Mouse (Mus musculus): ENCODE measurements around the gene Pla2g16. TPM values are rescaled to one million over a fixed set of nuclear protein-coding genes. Genes with fewer than 3 reads are reported as not detected.

The Pla2g16 gene
- polyA plus RNA-seq, 1 experiment from 2014 or later, result 8.6 TPM

- Histone ChIP-seq H3K9ac (ENCODE audit: low read depth, low read length) (no peak overlapping the region), H3K4me3 (ENCODE audit: low read length) (no peak overlapping the region), H3K4me1 (ENCODE audit: control insufficient read depth, insufficient read depth, low read depth, low read length) (peaks cover 9% of the 10 kb centered on the region), H3K36me3 (ENCODE audit: control insufficient read depth, insufficient read depth, low read length) (no peaks in the 10 kb centered on the region), H3K27ac (ENCODE audit: low read depth, low read length) (no peak overlapping the region), H3K27me3 (replicated peaks; ENCODE audit: control insufficient read depth, insufficient read depth, low read length) (no peaks in the 10 kb centered on the region), H3K9me3 (ENCODE audit: control insufficient read depth, low read length) (no peaks in the 10 kb centered on the region), H3K4me2 (ENCODE audit: low read length) (no peak overlapping the region)
- 75% methylated on average over 4 of the region's 4 CpGs for WGBS
- no peak for ATAC-seq
Measured at GRCm38 (mm10) chr19:7601551-7601950, 44.3 kb downstream of the Pla2g16 start.

GRCm38 (mm10) chr19:7604107-7604506 lies 46.8 kb downstream of the Pla2g16 start:
- H3K27ac ChIP-seq (ENCODE audit: low read depth, low read length), result no peak overlapping the region
- no peaks in the 10 kb centered on the region for H3K27me3 ChIP-seq (replicated peaks; ENCODE audit: control insufficient read depth, insufficient read depth, low read length)
- H3K9me3 ChIP-seq (ENCODE audit: control insufficient read depth, low read length), result no peaks in the 10 kb centered on the region
- no peaks in the 10 kb centered on the region for H3K36me3 ChIP-seq (ENCODE audit: control insufficient read depth, insufficient read depth, low read length)
- H3K4me1 ChIP-seq (ENCODE audit: control insufficient read depth, insufficient read depth, low read depth, low read length), result peaks cover 17% of the 10 kb centered on the region
- no peak overlapping the region for H3K9ac ChIP-seq (ENCODE audit: low read depth, low read length)
- no peak overlapping the region for H3K4me2 ChIP-seq (ENCODE audit: low read length)
- H3K4me3 ChIP-seq (ENCODE audit: low read length), result no peak overlapping the region
- no peak for ATAC-seq
- 95% methylated on average over 10 of the region's 10 CpGs for WGBS

- Histone ChIP-seq H3K27me3 (replicated peaks; ENCODE audit: control insufficient read depth, insufficient read depth, low read length) (no peaks in the 10 kb centered on the region), H3K4me2 (ENCODE audit: low read length) (no peak overlapping the region), H3K9ac (ENCODE audit: low read depth, low read length) (no peak overlapping the region), H3K9me3 (ENCODE audit: control insufficient read depth, low read length) (no peaks in the 10 kb centered on the region), H3K4me1 (ENCODE audit: control insufficient read depth, insufficient read depth, low read depth, low read length) (peaks cover 17% of the 10 kb centered on the region), H3K4me3 (ENCODE audit: low read length) (no peak overlapping the region), H3K36me3 (ENCODE audit: control insufficient read depth, insufficient read depth, low read length) (no peaks in the 10 kb centered on the region), H3K27ac (ENCODE audit: low read depth, low read length) (no peak overlapping the region)
- ATAC-seq, result no peak
Measured at GRCm38 (mm10) chr19:7605013-7605412, 47.8 kb downstream of the Pla2g16 start.

- peak; percentile 77 for ATAC-seq
- Histone ChIP-seq H3K27ac (ENCODE audit: low read depth, low read length) (no peak overlapping the region; the same call in 1 of the 2 replicates), H3K4me2 (ENCODE audit: low read length) (peak overlapping the region; percentile 79), H3K27me3 (replicated peaks; ENCODE audit: control insufficient read depth, insufficient read depth, low read length) (no peaks in the 10 kb centered on the region), H3K36me3 (ENCODE audit: control insufficient read depth, insufficient read depth, low read length) (no peaks in the 10 kb centered on the region), H3K4me1 (ENCODE audit: control insufficient read depth, insufficient read depth, low read depth, low read length) (peaks cover 17% of the 10 kb centered on the region), H3K9me3 (ENCODE audit: control insufficient read depth, low read length) (no peaks in the 10 kb centered on the region), H3K9ac (ENCODE audit: low read depth, low read length) (peak overlapping the region; percentile 50), H3K4me3 (ENCODE audit: low read length) (peak overlapping the region; percentile 39)
- WGBS, result 3% methylated on average over 15 of the region's 15 CpGs
Measured at GRCm38 (mm10) chr19:7605930-7606783, 48.9 kb downstream of the Pla2g16 start.

- H3K27ac ChIP-seq (ENCODE audit: low read depth, low read length), result peak within 1 kb of the TSS; percentile 31; the same call in 1 of the 2 replicates
- H3K4me3 ChIP-seq (ENCODE audit: low read length), result peak within 1 kb of the TSS; percentile 39
- peaks cover 20% of the 10 kb centered on the region for H3K4me1 ChIP-seq (ENCODE audit: control insufficient read depth, insufficient read depth, low read depth, low read length)
- no peaks in the 10 kb centered on the region for H3K27me3 ChIP-seq (replicated peaks; ENCODE audit: control insufficient read depth, insufficient read depth, low read length)
- H3K4me2 ChIP-seq (ENCODE audit: low read length), result peak within 1 kb of the TSS; percentile 79
- WGBS, result 6% methylated on average over 15 of the region's 15 CpGs
- peak; percentile 59 for ATAC-seq
- H3K36me3 ChIP-seq (ENCODE audit: control insufficient read depth, insufficient read depth, low read length), result no peaks in the 10 kb centered on the region
- H3K9ac ChIP-seq (ENCODE audit: low read depth, low read length), result peak within 1 kb of the TSS; percentile 50
- no peaks in the 10 kb centered on the region for H3K9me3 ChIP-seq (ENCODE audit: control insufficient read depth, low read length)
Measured at GRCm38 (mm10) chr19:7606801-7607689, 49.8 kb downstream of the Pla2g16 start, which contains the start of gene Lgals12. Lgals12 (minus strand) TSS chr19:7607193.

GRCm38 (mm10) chr19:7607690-7608201 lies 50.5 kb downstream of the Pla2g16 start:
- H3K4me1 ChIP-seq (ENCODE audit: control insufficient read depth, insufficient read depth, low read depth, low read length), result peaks cover 22% of the 10 kb centered on the region
- H3K36me3 ChIP-seq (ENCODE audit: control insufficient read depth, insufficient read depth, low read length), result no peaks in the 10 kb centered on the region
- no peak overlapping the region for H3K4me2 ChIP-seq (ENCODE audit: low read length)
- H3K27ac ChIP-seq (ENCODE audit: low read depth, low read length), result no peak overlapping the region
- no peaks in the 10 kb centered on the region for H3K9me3 ChIP-seq (ENCODE audit: control insufficient read depth, low read length)
- 79% methylated on average over 7 of the region's 7 CpGs for WGBS
- no peaks in the 10 kb centered on the region for H3K27me3 ChIP-seq (replicated peaks; ENCODE audit: control insufficient read depth, insufficient read depth, low read length)
- no peak overlapping the region for H3K9ac ChIP-seq (ENCODE audit: low read depth, low read length)
- H3K4me3 ChIP-seq (ENCODE audit: low read length), result no peak overlapping the region
- no peak for ATAC-seq

- Histone ChIP-seq H3K27me3 (replicated peaks; ENCODE audit: control insufficient read depth, insufficient read depth, low read length) (no peaks in the 10 kb centered on the region; the same call in 1 of the 2 replicates), H3K4me3 (ENCODE audit: low read length) (peak within 1 kb of the TSS; percentile 47), H3K4me1 (ENCODE audit: control insufficient read depth, insufficient read depth, low read depth, low read length) (peaks cover 7% of the 10 kb centered on the region), H3K9ac (ENCODE audit: low read depth, low read length) (peak within 1 kb of the TSS; percentile 63), H3K27ac (ENCODE audit: low read depth, low read length) (no peak within 1 kb of the TSS), H3K9me3 (ENCODE audit: control insufficient read depth, low read length) (no peaks in the 10 kb centered on the region), H3K4me2 (ENCODE audit: low read length) (peak within 1 kb of the TSS; percentile 95), H3K36me3 (ENCODE audit: control insufficient read depth, insufficient read depth, low read length) (no peaks in the 10 kb centered on the region)
- 3% methylated on average over 51 of the region's 54 CpGs for WGBS
- peak; percentile 80 for ATAC-seq
Measured at GRCm38 (mm10) chr19:7611942-7612757, 54.9 kb downstream of the Pla2g16 start, which contains the start of gene Hrasls5. Hrasls5 (plus strand) TSS chr19:7612541.

GRCm38 (mm10) chr19:7613151-7613550 lies 55.9 kb downstream of the Pla2g16 start:
- no peaks in the 10 kb centered on the region; the same call in 1 of the 2 replicates for H3K27me3 ChIP-seq (replicated peaks; ENCODE audit: control insufficient read depth, insufficient read depth, low read length)
- no peak overlapping the region for H3K4me2 ChIP-seq (ENCODE audit: low read length)
- H3K9ac ChIP-seq (ENCODE audit: low read depth, low read length), result no peak overlapping the region
- peaks cover 4% of the 10 kb centered on the region for H3K4me1 ChIP-seq (ENCODE audit: control insufficient read depth, insufficient read depth, low read depth, low read length)
- no peaks in the 10 kb centered on the region for H3K36me3 ChIP-seq (ENCODE audit: control insufficient read depth, insufficient read depth, low read length)
- 0 out of 2 replicates have a peak, but pooled peaks have one; percentile 8 for ATAC-seq
- WGBS, result 82% methylated on average over 7 of the region's 7 CpGs
- H3K27ac ChIP-seq (ENCODE audit: low read depth, low read length), result no peak overlapping the region
- H3K4me3 ChIP-seq (ENCODE audit: low read length), result no peak overlapping the region
- no peaks in the 10 kb centered on the region for H3K9me3 ChIP-seq (ENCODE audit: control insufficient read depth, low read length)

Measured in hindbrain, embryonic 16.5 days (tissue).